Mouse (Mus musculus): Measurements from ENCODE around the gene Numb. TPM values are rescaled to one million over a fixed set of nuclear protein-coding genes. Genes with fewer than 3 reads are reported as not detected.

Numb gene
- polyA plus RNA-seq, 1 experiment from 2014 or later, result 37.6 TPM

DNA sequence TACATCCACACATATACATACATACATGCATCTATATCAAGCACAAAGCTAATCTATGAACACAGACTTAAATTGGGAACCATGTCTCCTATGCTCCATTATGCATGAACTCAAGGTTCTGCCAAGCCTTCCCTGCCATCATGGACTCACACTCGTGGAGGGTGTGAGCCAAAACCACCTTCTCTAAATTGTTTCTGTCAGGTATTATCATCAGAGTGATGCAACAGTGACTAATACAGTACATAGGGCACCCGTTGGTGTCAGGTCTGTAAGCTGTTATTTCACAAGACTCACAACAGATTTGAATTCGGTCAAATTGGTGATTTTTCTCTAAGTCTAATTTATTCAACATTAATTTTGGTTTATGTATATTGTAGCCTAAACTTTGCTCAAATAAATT is 67.5 kb downstream of the Numb start:
- no peak overlapping the region for H3K4me3 ChIP-seq (ENCODE audit: low read depth, low read length)
- no peak overlapping the region for H3K27ac ChIP-seq (replicated peaks; ENCODE audit: low read depth, low read length)
- 86% methylated on average over 3 of the region's 3 CpGs for WGBS
- no peak for ATAC-seq (ENCODE audit: insufficient number of reproducible peaks, low FRiP score, low TSS enrichment, low read depth)
- H3K36me3 ChIP-seq (ENCODE audit: control insufficient read depth, insufficient read depth, low read length), result no peaks in the 10 kb centered on the region
- no peaks in the 10 kb centered on the region for H3K27me3 ChIP-seq (ENCODE audit: control insufficient read depth, insufficient read depth, low read length)
- H3K9ac ChIP-seq (ENCODE audit: low read length), result no peak overlapping the region
- no peak overlapping the region for H3K4me2 ChIP-seq (ENCODE audit: low read depth, severe bottlenecking)
- DNase-seq (ENCODE audit: low spot score), result no peak
- H3K4me1 ChIP-seq (ENCODE audit: control insufficient read depth, insufficient read depth, low read length), result no peaks in the 10 kb centered on the region
- H3K9me3 ChIP-seq (ENCODE audit: control insufficient read depth, low read length), result no peaks in the 10 kb centered on the region

DNA sequence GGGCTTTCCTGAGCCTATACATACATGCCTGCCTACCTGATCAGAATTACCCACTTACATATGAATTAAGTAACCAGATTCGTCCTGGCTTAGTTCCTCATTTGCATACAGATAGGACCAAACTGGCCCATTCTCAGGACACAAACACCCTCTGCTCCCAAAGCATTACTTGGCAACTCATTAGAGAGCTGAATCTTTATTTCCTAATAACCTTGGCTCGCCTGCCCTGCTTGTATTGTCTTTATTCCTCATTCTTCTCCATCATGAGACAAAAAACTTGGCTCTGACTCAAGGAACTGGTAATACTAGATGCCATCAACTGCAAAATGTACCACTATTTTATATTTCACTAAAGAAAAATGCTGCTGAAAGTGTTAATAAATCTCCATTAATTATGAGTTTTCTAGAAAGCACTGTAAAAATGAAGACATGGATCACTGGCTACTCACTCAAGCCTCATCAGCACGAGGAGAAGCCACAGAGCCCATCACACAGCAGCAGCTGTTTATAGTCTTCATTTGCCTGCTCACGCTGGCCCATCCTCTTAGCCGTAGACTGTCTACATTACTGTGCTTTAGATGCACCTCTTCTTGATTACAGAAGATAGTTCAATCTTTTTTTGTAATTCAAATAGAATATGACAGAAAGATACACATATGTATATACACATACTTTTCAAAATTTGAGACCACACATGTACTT is 69.1 kb downstream of the Numb start:
- Histone ChIP-seq H3K9me3 (ENCODE audit: control insufficient read depth, low read length) (no peaks in the 10 kb centered on the region), H3K4me3 (ENCODE audit: low read depth, low read length) (no peak overlapping the region), H3K4me2 (ENCODE audit: low read depth, severe bottlenecking) (no peak overlapping the region), H3K27ac (replicated peaks; ENCODE audit: low read depth, low read length) (no peak overlapping the region), H3K4me1 (ENCODE audit: control insufficient read depth, insufficient read depth, low read length) (no peaks in the 10 kb centered on the region), H3K27me3 (ENCODE audit: control insufficient read depth, insufficient read depth, low read length) (no peaks in the 10 kb centered on the region), H3K36me3 (ENCODE audit: control insufficient read depth, insufficient read depth, low read length) (no peaks in the 10 kb centered on the region), H3K9ac (ENCODE audit: low read length) (no peak overlapping the region)
- 90% methylated on average over 5 of the region's 5 CpGs for WGBS
- DNase-seq (ENCODE audit: low spot score) (no peak), ATAC-seq (ENCODE audit: insufficient number of reproducible peaks, low FRiP score, low TSS enrichment, low read depth) (no peak)

DNA sequence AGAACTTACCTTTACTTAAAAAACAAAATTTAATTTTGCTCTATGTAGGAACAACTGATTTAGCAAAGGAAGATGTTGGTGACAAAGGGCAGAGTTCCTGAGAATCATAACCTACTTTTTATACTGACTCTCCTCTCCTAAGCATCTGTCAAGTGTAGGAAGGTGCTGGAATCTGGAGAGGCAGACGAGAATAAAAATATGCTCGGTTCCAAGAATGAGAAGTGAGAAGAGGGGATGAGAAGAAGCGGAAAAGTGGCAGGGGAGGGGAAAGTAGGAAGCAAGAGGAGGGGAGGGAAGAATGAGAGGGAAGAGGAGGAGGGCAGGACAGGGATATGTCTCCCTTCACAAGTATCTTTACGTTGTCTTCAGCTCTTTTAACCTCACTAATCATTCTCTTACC is 71.4 kb downstream of the Numb start:
- Histone ChIP-seq H3K4me2 (ENCODE audit: low read depth, severe bottlenecking) (no peak overlapping the region), H3K9ac (ENCODE audit: low read length) (no peak overlapping the region), H3K27me3 (ENCODE audit: control insufficient read depth, insufficient read depth, low read length) (no peaks in the 10 kb centered on the region), H3K36me3 (ENCODE audit: control insufficient read depth, insufficient read depth, low read length) (no peaks in the 10 kb centered on the region), H3K27ac (replicated peaks; ENCODE audit: low read depth, low read length) (no peak overlapping the region), H3K4me1 (ENCODE audit: control insufficient read depth, insufficient read depth, low read length) (no peaks in the 10 kb centered on the region), H3K9me3 (ENCODE audit: control insufficient read depth, low read length) (no peaks in the 10 kb centered on the region), H3K4me3 (ENCODE audit: low read depth, low read length) (no peak overlapping the region)
- no peak for DNase-seq (ENCODE audit: low spot score)
- WGBS, result 82% methylated on average over 4 of the region's 4 CpGs
- no peak for ATAC-seq (ENCODE audit: insufficient number of reproducible peaks, low FRiP score, low TSS enrichment, low read depth)

DNA sequence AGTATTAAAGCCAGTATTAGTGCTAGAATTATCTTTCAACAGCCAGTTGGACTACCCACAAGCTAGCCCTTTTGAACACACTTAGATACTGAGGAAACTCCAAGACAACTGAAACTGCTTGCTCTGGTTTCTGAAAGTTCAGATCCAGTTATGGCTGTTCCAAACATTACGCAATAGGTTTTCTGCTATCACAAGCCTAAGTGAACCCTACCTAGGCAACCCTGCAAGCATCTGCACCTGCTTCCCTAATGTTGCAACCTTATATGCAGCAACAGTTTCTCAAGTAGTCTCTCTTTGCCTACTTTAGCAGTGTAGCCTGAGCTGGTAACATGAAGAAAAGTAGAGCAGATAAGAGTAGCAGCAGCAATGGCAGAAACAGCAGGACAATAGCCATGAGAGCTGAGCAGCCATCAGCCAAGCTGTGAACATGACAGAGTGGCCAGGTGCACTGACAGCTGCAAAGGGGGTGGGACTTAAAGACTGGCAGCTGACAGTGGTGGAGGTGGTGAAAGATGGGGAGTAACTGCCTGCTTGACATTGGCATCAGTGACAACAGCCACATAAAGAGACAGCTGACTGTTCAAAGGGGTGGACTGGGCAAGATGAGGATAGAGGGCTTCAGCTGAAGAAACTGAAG is 73.0 kb downstream of the Numb start:
- H3K36me3 ChIP-seq (ENCODE audit: control insufficient read depth, insufficient read depth, low read length), result no peaks in the 10 kb centered on the region
- H3K4me2 ChIP-seq (ENCODE audit: low read depth, severe bottlenecking), result no peak overlapping the region
- WGBS, result 100% methylated on average over 1 of the region's 1 CpGs
- no peaks in the 10 kb centered on the region for H3K4me1 ChIP-seq (ENCODE audit: control insufficient read depth, insufficient read depth, low read length)
- no peaks in the 10 kb centered on the region for H3K9me3 ChIP-seq (ENCODE audit: control insufficient read depth, low read length)
- DNase-seq (ENCODE audit: low spot score), result no peak
- H3K27me3 ChIP-seq (ENCODE audit: control insufficient read depth, insufficient read depth, low read length), result no peaks in the 10 kb centered on the region
- no peak overlapping the region for H3K4me3 ChIP-seq (ENCODE audit: low read depth, low read length)
- H3K9ac ChIP-seq (ENCODE audit: low read length), result no peak overlapping the region
- H3K27ac ChIP-seq (replicated peaks; ENCODE audit: low read depth, low read length), result no peak overlapping the region
- no peak for ATAC-seq (ENCODE audit: insufficient number of reproducible peaks, low FRiP score, low TSS enrichment, low read depth)

GRCm38 (mm10) chr12:83847877-83848276 is 73.9 kb downstream of the Numb start:
- ATAC-seq (ENCODE audit: insufficient number of reproducible peaks, low FRiP score, low TSS enrichment, low read depth), result no peak
- WGBS, result 92% methylated on average over 2 of the region's 2 CpGs

GRCm38 (mm10) chr12:83842678-83843440 is 78.9 kb downstream of the Numb start:
- H3K27ac ChIP-seq (replicated peaks; ENCODE audit: low read depth, low read length), result no peak overlapping the region
- ATAC-seq (ENCODE audit: insufficient number of reproducible peaks, low FRiP score, low TSS enrichment, low read depth) (no peak), DNase-seq (ENCODE audit: low spot score) (no peak)
- 91% methylated on average over 3 of the region's 3 CpGs for WGBS
- H3K9ac ChIP-seq (ENCODE audit: low read length), result no peak overlapping the region
- H3K4me2 ChIP-seq (ENCODE audit: low read depth, severe bottlenecking), result no peak overlapping the region
- H3K4me1 ChIP-seq (ENCODE audit: control insufficient read depth, insufficient read depth, low read length), result no peaks in the 10 kb centered on the region
- H3K36me3 ChIP-seq (ENCODE audit: control insufficient read depth, insufficient read depth, low read length), result peaks cover 8% of the 10 kb centered on the region; the same call in 1 of the 2 replicates
- H3K27me3 ChIP-seq (ENCODE audit: control insufficient read depth, insufficient read depth, low read length), result no peaks in the 10 kb centered on the region
- H3K4me3 ChIP-seq (ENCODE audit: low read depth, low read length), result no peak overlapping the region
- no peaks in the 10 kb centered on the region for H3K9me3 ChIP-seq (ENCODE audit: control insufficient read depth, low read length)

More at GRCm38 (mm10) chr12:83847877-83848276, 73.9 kb downstream of the Numb start:
- Histone ChIP-seq H3K9ac (ENCODE audit: low read length) (no peak overlapping the region), H3K4me3 (ENCODE audit: low read depth, low read length) (no peak overlapping the region), H3K36me3 (ENCODE audit: control insufficient read depth, insufficient read depth, low read length) (no peaks in the 10 kb centered on the region), H3K4me2 (ENCODE audit: low read depth, severe bottlenecking) (no peak overlapping the region), H3K27ac (replicated peaks; ENCODE audit: low read depth, low read length) (no peak overlapping the region), H3K27me3 (ENCODE audit: control insufficient read depth, insufficient read depth, low read length) (no peaks in the 10 kb centered on the region), H3K9me3 (ENCODE audit: control insufficient read depth, low read length) (no peaks in the 10 kb centered on the region), H3K4me1 (ENCODE audit: control insufficient read depth, insufficient read depth, low read length) (no peaks in the 10 kb centered on the region)
- no peak for DNase-seq (ENCODE audit: low spot score)

DNA sequence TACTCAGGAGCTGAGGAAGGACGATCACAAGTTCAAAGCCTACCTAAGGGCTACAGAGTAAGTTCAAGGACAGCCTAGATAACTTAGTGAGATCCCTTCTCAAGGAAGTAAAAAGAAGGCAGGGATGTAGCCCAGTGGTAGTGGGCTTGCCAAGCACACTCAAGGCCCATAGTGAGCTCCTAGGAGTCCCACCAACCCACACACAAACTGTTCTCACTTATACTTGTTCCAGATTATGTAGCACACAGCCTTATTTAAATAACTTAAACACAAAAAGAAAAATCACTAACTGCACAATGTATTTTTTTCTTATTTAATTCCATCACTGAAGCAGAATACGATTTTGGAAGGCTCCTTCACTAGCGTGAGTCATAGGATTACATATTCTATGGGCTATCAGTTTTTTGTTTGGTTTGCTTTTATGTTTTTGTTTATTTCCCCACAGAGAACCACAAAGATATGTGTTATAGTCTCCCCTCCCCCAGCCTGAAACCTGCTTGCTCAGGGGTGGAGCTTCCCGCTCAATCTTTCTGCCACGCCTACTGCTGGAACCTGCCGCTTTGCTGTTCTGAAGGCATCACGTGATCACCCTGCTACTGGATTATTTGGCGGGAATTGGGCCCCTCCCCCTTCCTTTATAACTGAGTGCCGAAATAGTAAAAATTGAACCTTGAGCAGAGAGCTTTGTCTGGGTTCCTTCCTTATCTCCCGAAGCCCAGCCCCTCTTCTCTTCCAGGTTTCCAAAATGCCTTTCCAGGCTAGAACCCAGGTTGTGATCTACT is 80.1 kb downstream of the Numb start:
- Histone ChIP-seq H3K4me2 (ENCODE audit: low read depth, severe bottlenecking) (no peak overlapping the region), H3K9ac (ENCODE audit: low read length) (no peak overlapping the region), H3K27ac (replicated peaks; ENCODE audit: low read depth, low read length) (no peak overlapping the region), H3K27me3 (ENCODE audit: control insufficient read depth, insufficient read depth, low read length) (no peaks in the 10 kb centered on the region), H3K36me3 (ENCODE audit: control insufficient read depth, insufficient read depth, low read length) (peaks cover 8% of the 10 kb centered on the region; the same call in 1 of the 2 replicates), H3K4me3 (ENCODE audit: low read depth, low read length) (no peak overlapping the region), H3K4me1 (ENCODE audit: control insufficient read depth, insufficient read depth, low read length) (no peaks in the 10 kb centered on the region), H3K9me3 (ENCODE audit: control insufficient read depth, low read length) (no peaks in the 10 kb centered on the region)
- 91% methylated on average over 10 of the region's 10 CpGs for WGBS
- ATAC-seq (ENCODE audit: insufficient number of reproducible peaks, low FRiP score, low TSS enrichment, low read depth) (no peak), DNase-seq (ENCODE audit: low spot score) (no peak)

DNA sequence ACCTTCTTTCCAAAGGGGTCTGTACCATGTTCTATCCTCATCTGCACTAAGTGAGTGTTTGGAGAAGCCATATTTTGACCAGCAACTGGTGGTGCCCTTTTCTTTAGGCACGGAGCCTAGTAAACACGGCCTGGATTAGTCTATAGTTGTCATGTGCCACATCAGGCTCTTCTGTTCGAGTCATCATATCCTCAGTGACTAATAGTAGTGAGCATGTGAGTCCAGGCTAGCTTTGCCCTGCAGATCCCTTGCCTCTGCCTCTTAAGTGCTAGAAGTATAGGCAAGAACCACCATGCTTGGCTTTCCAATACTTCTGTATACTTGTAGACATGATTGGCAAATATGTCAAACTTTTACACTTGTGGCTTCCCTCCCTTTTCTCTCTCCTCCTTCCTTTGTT is 87.8 kb downstream of the Numb start:
- Histone ChIP-seq H3K36me3 (ENCODE audit: control insufficient read depth, insufficient read depth, low read length) (peaks cover 5% of the 10 kb centered on the region; the same call in 1 of the 2 replicates), H3K4me3 (ENCODE audit: low read depth, low read length) (no peak overlapping the region), H3K4me2 (ENCODE audit: low read depth, severe bottlenecking) (no peak overlapping the region), H3K4me1 (ENCODE audit: control insufficient read depth, insufficient read depth, low read length) (no peaks in the 10 kb centered on the region), H3K9ac (ENCODE audit: low read length) (no peak overlapping the region), H3K27me3 (ENCODE audit: control insufficient read depth, insufficient read depth, low read length) (no peaks in the 10 kb centered on the region), H3K27ac (replicated peaks; ENCODE audit: low read depth, low read length) (no peak overlapping the region), H3K9me3 (ENCODE audit: control insufficient read depth, low read length) (no peaks in the 10 kb centered on the region)
- no peak for DNase-seq (ENCODE audit: low spot score)
- ATAC-seq (ENCODE audit: insufficient number of reproducible peaks, low FRiP score, low TSS enrichment, low read depth), result no peak
- 96% methylated on average over 3 of the region's 3 CpGs for WGBS
